Mouse (Mus musculus) adrenal gland, postnatal 10 days (tissue): ENCODE measurements around the gene Rer1. TPM values are rescaled to one million over a fixed set of nuclear protein-coding genes. Genes with fewer than 3 reads are reported as not detected.

Source experiments
- total RNA-seq, 2 experiments: library from RNA; stranded (reverse); gene quantifications; 2 replicates each; pipeline ENCODE4 v1.2.3; 2021

Gene Rer1
- total RNA-seq, 2 experiments from 2014 or later, result 91.2 to 93.1 TPM

Other genes starting within 250 kb of the Rer1 start
- gene Ttc34, start 248.9 kb downstream of the Rer1 start, total RNA-seq, result under 1 TPM; 0.12 to 0.42 TPM
- under 1 TPM; 0.24 to 0.45 TPM for gene Mmel1, start 216.8 kb downstream of the Rer1 start, total RNA-seq
- gene Fam213b, start 187.2 kb downstream of the Rer1 start, total RNA-seq, result 10 to 100 TPM; 37.8 to 44.3 TPM
- gene Tnfrsf14, start 157.8 kb downstream of the Rer1 start, total RNA-seq, result 10 to 100 TPM in 1 of 2 experiments, 1 to 10 TPM in 1; 8.1 to 12.7 TPM
- gene Hes5, start 125.5 kb downstream of the Rer1 start, total RNA-seq, result under 1 TPM in 1 of 2 experiments, not detected in 1; 0.76 TPM
- 10 to 100 TPM; 23.1 to 35.2 TPM for gene Pank4, start 122.3 kb downstream of the Rer1 start, total RNA-seq
- under 1 TPM; 0.27 to 0.79 TPM for gene Plch2, start 29.6 kb downstream of the Rer1 start, total RNA-seq
- gene Pex10, start 19.4 kb downstream of the Rer1 start, total RNA-seq, result 10 to 100 TPM; 21.8 to 30.1 TPM
- gene Morn1, start 195 bp upstream of the Rer1 start, total RNA-seq, result 10 to 100 TPM in 1 of 2 experiments, 1 to 10 TPM in 1; 7.0 to 11.2 TPM
- gene Ski, start 136.2 kb upstream of the Rer1 start, total RNA-seq, result 10 to 100 TPM; 65.3 to 80.4 TPM
- 10 to 100 TPM; 41.1 to 47.3 TPM for gene Faap20, start 163.4 kb upstream of the Rer1 start, total RNA-seq